Mouse (Mus musculus): ENCODE measurements around the gene Paics.

DNA sequence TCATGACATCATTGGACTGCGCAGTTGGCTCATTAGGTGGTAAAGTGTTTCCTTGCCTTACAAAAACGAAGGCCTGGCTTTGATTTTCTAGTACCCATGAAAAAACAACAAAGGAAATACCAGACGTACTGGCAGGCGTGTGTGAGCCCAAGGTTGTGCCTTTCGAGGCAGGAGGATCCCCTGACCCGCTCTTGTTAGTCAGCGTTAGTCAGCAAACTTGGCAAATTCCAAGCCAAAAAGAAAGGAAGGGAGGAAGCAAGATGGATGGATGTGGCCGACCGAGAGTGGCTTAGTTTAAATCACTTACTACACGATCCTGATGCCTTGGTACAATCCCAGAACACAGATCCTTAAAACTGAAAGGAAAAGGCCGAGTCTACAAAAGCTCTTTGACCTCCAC is 11.4 kb downstream of the Paics start:
- TF ChIP-seq CTCF (IDR thresholded peaks at IDR 0.05; ENCODE audit: low read depth), result no peak
- no peak for TF ChIP-seq EP300 (IDR thresholded peaks at IDR 0.05; ENCODE audit: low read depth)
